Mouse (Mus musculus): Measurements from ENCODE around the gene Nkx2-1.

DNA sequence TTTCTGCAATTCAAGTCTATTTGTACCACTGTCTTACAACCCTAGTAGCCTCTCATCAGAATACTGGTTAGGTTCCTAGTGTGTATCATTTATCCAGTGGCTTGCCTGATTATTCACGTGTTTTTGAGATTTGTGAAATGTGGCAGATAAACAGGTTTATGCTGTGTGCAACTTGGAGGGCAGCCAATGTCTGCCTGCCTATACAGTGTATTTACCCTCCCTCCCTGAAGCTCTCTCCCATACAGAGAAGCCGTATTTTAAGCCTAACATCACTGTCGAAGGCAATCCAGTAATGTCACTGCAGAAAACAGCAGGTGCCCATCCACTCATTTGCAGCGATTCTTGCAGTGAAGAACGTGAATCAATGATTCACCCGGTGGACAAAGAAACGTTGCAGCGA, 28.3 kb downstream of the Nkx2-1 start:
- no peak for TF ChIP-seq POLR2A (IDR thresholded peaks at IDR 0.05; ENCODE audit: insufficient read depth, low read length)
- TF ChIP-seq EP300 (IDR thresholded peaks at IDR 0.05; ENCODE audit: insufficient read depth, low read depth, low read length), result no peak

Measured in ES-Bruce4 (cell line).